Mouse (Mus musculus): ENCODE data around the gene Sirt2.

GRCm38 (mm10) chr7:28818861-28819452 lies 52.4 kb downstream of the Sirt2 start:
- TF ChIP-seq CTCF (IDR thresholded peaks at IDR 0.05; ENCODE audit: low read depth, low read length) (no peak), TAL1 (conservative IDR thresholded peaks at IDR 0.05; ENCODE audit: low read depth, low read length) (peak; percentile 36), POLR2AphosphoS5 (IDR thresholded peaks at IDR 0.05; ENCODE audit: insufficient replicate concordance, low read depth, low read length) (no peak), GATA2 (IDR thresholded peaks at IDR 0.05; ENCODE audit: borderline replicate concordance, low read depth, low read length) (no peak), GATA1 (IDR thresholded peaks at IDR 0.05; ENCODE audit: borderline replicate concordance, low read length) (no peak)

All from G1E (cell line).